Mouse (Mus musculus): ENCODE measurements around the gene Naga. TPM values are rescaled to one million over a fixed set of nuclear protein-coding genes. Genes with fewer than 3 reads are reported as not detected.
A peak's percentile ranks its signal among the peaks of the same experiment; 100 is the strongest.

The Naga gene
- polyA plus RNA-seq, 1 experiment from 2014 or later: 23.9 TPM

- no peak overlapping the region for H3K4me3 ChIP-seq
- 85% methylated on average over 5 of the region's 5 CpGs for WGBS
Observed at GRCm38 (mm10) chr15:82342543-82342935, 3.8 kb upstream of the Naga start.

GRCm38 (mm10) chr15:82341675-82342542, 3.2 kb upstream of the Naga start:
- H3K9me3 ChIP-seq: no peaks in the 10 kb centered on the region
- H3K4me1 ChIP-seq: peaks cover 20% of the 10 kb centered on the region
- 72% methylated on average over 15 of the region's 15 CpGs for WGBS
- no peak overlapping the region for H3K9ac ChIP-seq (replicated peaks)
- no peak overlapping the region for H3K4me3 ChIP-seq
- H3K4me2 ChIP-seq (replicated peaks): no peak overlapping the region
- no peaks in the 10 kb centered on the region for H3K36me3 ChIP-seq
- no peak for ATAC-seq (replicated peaks)
- H3K27me3 ChIP-seq: peaks cover 15% of the 10 kb centered on the region
- H3K27ac ChIP-seq (replicated peaks): no peak overlapping the region

More at GRCm38 (mm10) chr15:82342543-82342935, 3.8 kb upstream of the Naga start:
- H3K4me2 ChIP-seq (replicated peaks): no peak overlapping the region
- H3K9me3 ChIP-seq: no peaks in the 10 kb centered on the region
- no peak for ATAC-seq (replicated peaks)
- H3K27me3 ChIP-seq: peaks cover 15% of the 10 kb centered on the region
- no peak overlapping the region for H3K27ac ChIP-seq (replicated peaks)
- H3K4me1 ChIP-seq: peaks cover 26% of the 10 kb centered on the region
- H3K9ac ChIP-seq (replicated peaks): no peak overlapping the region
- no peaks in the 10 kb centered on the region for H3K36me3 ChIP-seq

- H3K4me3 ChIP-seq: peak overlapping the region; percentile 28
- no peaks in the 10 kb centered on the region for H3K9me3 ChIP-seq
- peak overlapping the region; percentile 41 for H3K9ac ChIP-seq (replicated peaks)
- H3K4me1 ChIP-seq: peaks cover 15% of the 10 kb centered on the region
- ATAC-seq (replicated peaks): no peak
- peak overlapping the region; percentile 46 for H3K4me2 ChIP-seq (replicated peaks)
- no peak overlapping the region for H3K27ac ChIP-seq (replicated peaks)
- no peaks in the 10 kb centered on the region for H3K36me3 ChIP-seq
- WGBS: 3% methylated on average over 40 of the region's 40 CpGs
- H3K27me3 ChIP-seq: peaks cover 15% of the 10 kb centered on the region
Observed at GRCm38 (mm10) chr15:82341036-82341501, 2.3 kb upstream of the Naga start.

GRCm38 (mm10) chr15:82340414-82341035, 1.8 kb upstream of the Naga start:
- Histone ChIP-seq H3K9me3 (no peaks in the 10 kb centered on the region), H3K9ac (replicated peaks) (peak overlapping the region; percentile 41), H3K4me3 (peak overlapping the region; percentile 28), H3K4me2 (replicated peaks) (peak overlapping the region; percentile 46), H3K4me1 (peaks cover 15% of the 10 kb centered on the region), H3K27ac (replicated peaks) (no peak overlapping the region), H3K36me3 (no peaks in the 10 kb centered on the region), H3K27me3 (peaks cover 15% of the 10 kb centered on the region)
- 50% methylated on average over 21 of the region's 21 CpGs for WGBS
- ATAC-seq (replicated peaks): no peak

- H3K9ac ChIP-seq (replicated peaks): no peak overlapping the region
- no peaks in the 10 kb centered on the region for H3K9me3 ChIP-seq
- H3K36me3 ChIP-seq: no peaks in the 10 kb centered on the region
- WGBS: 86% methylated on average over 8 of the region's 8 CpGs
- no peak overlapping the region for H3K27ac ChIP-seq (replicated peaks)
- H3K27me3 ChIP-seq: peaks cover 15% of the 10 kb centered on the region
- ATAC-seq (replicated peaks): no peak
- no peak overlapping the region for H3K4me2 ChIP-seq (replicated peaks)
- H3K4me3 ChIP-seq: no peak overlapping the region
- peaks cover 15% of the 10 kb centered on the region for H3K4me1 ChIP-seq
Observed at GRCm38 (mm10) chr15:82339634-82340254, 1.0 kb upstream of the Naga start.

- Histone ChIP-seq H3K36me3 (no peaks in the 10 kb centered on the region), H3K4me2 (replicated peaks) (peak overlapping the region; percentile 54), H3K9me3 (no peaks in the 10 kb centered on the region), H3K27me3 (peaks cover 15% of the 10 kb centered on the region), H3K9ac (replicated peaks) (peak overlapping the region; percentile 59; the same call in 1 of the 2 replicates), H3K27ac (replicated peaks) (no peak overlapping the region), H3K4me1 (peaks cover 15% of the 10 kb centered on the region), H3K4me3 (peak overlapping the region; percentile 51)
- 56% methylated on average over 10 of the region's 10 CpGs for WGBS
- 0 out of 2 replicates have a peak, but pooled peaks have one; percentile 2 for ATAC-seq (replicated peaks)
Observed at GRCm38 (mm10) chr15:82339150-82339549, 425 bp upstream of the Naga start.

- Histone ChIP-seq H3K36me3 (no peaks in the 10 kb centered on the region), H3K27me3 (peaks cover 15% of the 10 kb centered on the region), H3K4me2 (replicated peaks) (peak overlapping the region; percentile 54), H3K9ac (replicated peaks) (peak overlapping the region; percentile 59), H3K4me1 (peaks cover 15% of the 10 kb centered on the region), H3K4me3 (peak overlapping the region; percentile 51), H3K9me3 (no peaks in the 10 kb centered on the region), H3K27ac (replicated peaks) (no peak overlapping the region)
- no peak for ATAC-seq (replicated peaks)
- 37% methylated on average over 4 of the region's 4 CpGs for WGBS
Observed at GRCm38 (mm10) chr15:82337875-82338274, 850 bp downstream of the Naga start.

GRCm38 (mm10) chr15:82336629-82337028, 2.1 kb downstream of the Naga start:
- Histone ChIP-seq H3K4me2 (replicated peaks) (no peak overlapping the region), H3K27me3 (peaks cover 12% of the 10 kb centered on the region), H3K4me3 (no peak overlapping the region), H3K9ac (replicated peaks) (no peak overlapping the region), H3K4me1 (peaks cover 15% of the 10 kb centered on the region), H3K27ac (replicated peaks) (no peak overlapping the region), H3K9me3 (no peaks in the 10 kb centered on the region), H3K36me3 (no peaks in the 10 kb centered on the region)
- WGBS: 64% methylated on average over 12 of the region's 12 CpGs
- no peak for ATAC-seq (replicated peaks)

GRCm38 (mm10) chr15:82335194-82335593, 3.5 kb downstream of the Naga start:
- no peak overlapping the region for H3K4me2 ChIP-seq (replicated peaks)
- no peak overlapping the region for H3K4me3 ChIP-seq
- no peaks in the 10 kb centered on the region for H3K36me3 ChIP-seq
- H3K27ac ChIP-seq (replicated peaks): no peak overlapping the region
- no peak for ATAC-seq (replicated peaks)
- WGBS: 96% methylated on average over 4 of the region's 4 CpGs
- peaks cover 8% of the 10 kb centered on the region for H3K4me1 ChIP-seq
- H3K27me3 ChIP-seq: no peaks in the 10 kb centered on the region; the same call in 1 of the 2 replicates
- H3K9me3 ChIP-seq: no peaks in the 10 kb centered on the region
- H3K9ac ChIP-seq (replicated peaks): no peak overlapping the region

- no peak for ATAC-seq (replicated peaks)
- no peak overlapping the region for H3K9ac ChIP-seq (replicated peaks)
- H3K4me3 ChIP-seq: no peak overlapping the region
- H3K27me3 ChIP-seq: no peaks in the 10 kb centered on the region
- H3K9me3 ChIP-seq: no peaks in the 10 kb centered on the region
- no peak overlapping the region for H3K27ac ChIP-seq (replicated peaks)
- H3K4me1 ChIP-seq: no peaks in the 10 kb centered on the region
- H3K4me2 ChIP-seq (replicated peaks): no peak overlapping the region
- 74% methylated on average over 2 of the region's 2 CpGs for WGBS
- no peaks in the 10 kb centered on the region for H3K36me3 ChIP-seq
Observed at GRCm38 (mm10) chr15:82325382-82325781, 13.3 kb downstream of the Naga start.

GRCm38 (mm10) chr15:82322195-82322594, 16.5 kb downstream of the Naga start:
- H3K4me3 ChIP-seq: no peak overlapping the region
- H3K4me1 ChIP-seq: no peaks in the 10 kb centered on the region
- H3K4me2 ChIP-seq (replicated peaks): no peak overlapping the region
- H3K9ac ChIP-seq (replicated peaks): no peak overlapping the region
- no peak overlapping the region for H3K27ac ChIP-seq (replicated peaks)
- no peaks in the 10 kb centered on the region for H3K27me3 ChIP-seq
- 90% methylated on average over 7 of the region's 8 CpGs for WGBS
- no peaks in the 10 kb centered on the region for H3K36me3 ChIP-seq
- no peak for ATAC-seq (replicated peaks)
- no peaks in the 10 kb centered on the region for H3K9me3 ChIP-seq

- ATAC-seq (replicated peaks): no peak
Observed at GRCm38 (mm10) chr15:82319613-82320012, 19.1 kb downstream of the Naga start.

More at GRCm38 (mm10) chr15:82319613-82320012, 19.1 kb downstream of the Naga start:
- Histone ChIP-seq H3K9me3 (no peaks in the 10 kb centered on the region), H3K9ac (replicated peaks) (no peak overlapping the region), H3K36me3 (no peaks in the 10 kb centered on the region), H3K27me3 (no peaks in the 10 kb centered on the region), H3K4me2 (replicated peaks) (no peak overlapping the region), H3K27ac (replicated peaks) (no peak overlapping the region), H3K4me1 (no peaks in the 10 kb centered on the region), H3K4me3 (no peak overlapping the region)
- WGBS: 74% methylated on average over 1 of the region's 1 CpGs
